Mouse (Mus musculus) midbrain, postnatal 0 days (tissue): Measurements from ENCODE around the gene Mast4. TPM values are rescaled to one million over a fixed set of nuclear protein-coding genes. Genes with fewer than 3 reads are reported as not detected.

ENCODE experiments used
- ATAC-seq: fragments of 200-750 bp; cut with Nextera tagmentation; 2 replicates; pipeline ENCODE4 v1.8.0; 2017; ENCODE audit warnings: moderate number of reproducible peaks, mild to moderate bottlenecking, moderate TSS enrichment, moderate library complexity; ENCODE audit not compliant: low FRiP score
- DNase-seq: peaks from one replicate; pipeline ENCODE4 v3.0.0-alpha.2; 2015; ENCODE audit warnings: low spot score
- H3K27ac ChIP-seq: fragments of 300-500 bp; sonication (generic); 2 replicates; pipeline ENCODE4 v1.5.1; 2014; ENCODE audit warnings: low read depth, mild to moderate bottlenecking, low read length, mixed read lengths
- H3K27me3 ChIP-seq: fragments of 300-500 bp; sonication (generic); 2 replicates; pipeline ENCODE4 v1.6.1; 2014; ENCODE audit warnings: low read length, control low read depth, mixed read lengths; ENCODE audit not compliant: insufficient read depth
- H3K36me3 ChIP-seq: fragments of 300-500 bp; sonication (generic); 2 replicates; pipeline ENCODE4 v1.6.1; 2014; ENCODE audit warnings: low read length, control low read depth, mixed read lengths; ENCODE audit not compliant: insufficient read depth
- H3K4me1 ChIP-seq: fragments of 300-500 bp; sonication (generic); 2 replicates; pipeline ENCODE4 v1.6.1; 2014; ENCODE audit warnings: mild to moderate bottlenecking, control low read depth, antibody characterized with exemption, low read length, mixed read lengths; ENCODE audit not compliant: insufficient read depth
- H3K4me2 ChIP-seq: fragments of 300-500 bp; sonication (generic); 2 replicates; pipeline ENCODE4 v1.6.1; 2014; ENCODE audit warnings: low read depth, mild to moderate bottlenecking, low read length, mixed read lengths; ENCODE audit not compliant: poor library complexity, severe bottlenecking
- H3K4me3 ChIP-seq: fragments of 300-500 bp; sonication (generic); 2 replicates; pipeline ENCODE4 v1.5.1; 2014; ENCODE audit warnings: low read depth, mild to moderate bottlenecking, low read length, moderate library complexity
- H3K9ac ChIP-seq: fragments of 300-500 bp; sonication (generic); replicated peaks from 2 replicates; pipeline ENCODE4 v1.6.1; 2014; ENCODE audit warnings: mild to moderate bottlenecking, low read length, moderate library complexity, mixed read lengths; ENCODE audit not compliant: poor library complexity, severe bottlenecking
- H3K9me3 ChIP-seq: fragments of 300-500 bp; sonication (generic); 2 replicates; pipeline ENCODE4 v1.6.1; 2016; ENCODE audit warnings: low read length, control low read depth
- CTCF ChIP-seq: IDR thresholded peaks from 2 replicates; pipeline ENCODE4 v1.5.1; 2016; ENCODE audit warnings: antibody characterized with exemption, mild to moderate bottlenecking
- WGBS: fragments of 180-500 bp; shearing (Covaris S2); extraction: QIAGEN DNeasy Blood & Tissue Kit; methylation state at CpG from one replicate; pipeline ENCODE4 v1.1.7; 2014; 5-methylcytosine and 5-hydroxymethylcytosine counted together
- polyA plus RNA-seq: library from polyadenylated mRNA; unstranded; fragments of >200 nt; fragmentation: Nextera tagmentation; extraction: Ambion mirVana; gene quantifications from 2 replicates; pipeline ENCODE4 v1.2.1, GENCODE M21; 2015
- total RNA-seq: library from RNA; depleted of rRNA; stranded (reverse); fragments of >200 nt; gene quantifications from 2 replicates; pipeline ENCODE4 v1.2.3, GENCODE M21; 2014

Mast4 gene
- total and polyA plus RNA-seq, 2 experiments from 2014 or later, result 28.7 to 39.8 TPM

- H3K27ac ChIP-seq, result no peak overlapping the region
- no peak overlapping the region for H3K4me2 ChIP-seq
- no peak overlapping the region for H3K4me3 ChIP-seq
- TF ChIP-seq CTCF, result no peak
- WGBS, result 96% methylated on average over 8 of the region's 8 CpGs
- no peaks in the 10 kb centered on the region for H3K9me3 ChIP-seq
- H3K4me1 ChIP-seq, result no peaks in the 10 kb centered on the region
- H3K9ac ChIP-seq, result no peak overlapping the region
- no peak for ATAC-seq
- no peaks in the 10 kb centered on the region for H3K36me3 ChIP-seq
- H3K27me3 ChIP-seq, result no peaks in the 10 kb centered on the region
- DNase-seq, result no peak
These were observed 10.5 kb upstream of the Mast4 start for GRCm38 (mm10) chr13:103344749-103345148.

- Histone ChIP-seq H3K4me1 (no peaks in the 10 kb centered on the region), H3K27ac (no peak overlapping the region), H3K9me3 (no peaks in the 10 kb centered on the region), H3K36me3 (no peaks in the 10 kb centered on the region), H3K4me3 (no peak overlapping the region), H3K9ac (no peak overlapping the region), H3K4me2 (no peak overlapping the region), H3K27me3 (no peaks in the 10 kb centered on the region)
- ATAC-seq, result no peak
- DNase-seq, result no peak
- TF ChIP-seq CTCF, result no peak
- WGBS, result 89% methylated on average over 8 of the region's 8 CpGs
These were observed 9.9 kb upstream of the Mast4 start for GRCm38 (mm10) chr13:103344006-103344720.

GRCm38 (mm10) chr13:103341031-103341430 is 6.7 kb upstream of the Mast4 start:
- H3K4me2 ChIP-seq, result no peak overlapping the region
- peaks cover 3% of the 10 kb centered on the region; the same call in 1 of the 2 replicates for H3K27me3 ChIP-seq
- no peak for ATAC-seq
- no peaks in the 10 kb centered on the region for H3K36me3 ChIP-seq
- no peaks in the 10 kb centered on the region for H3K4me1 ChIP-seq
- no peak for DNase-seq
- H3K9me3 ChIP-seq, result no peaks in the 10 kb centered on the region
- TF ChIP-seq CTCF, result no peak
- H3K27ac ChIP-seq, result no peak overlapping the region
- no peak overlapping the region for H3K9ac ChIP-seq
- H3K4me3 ChIP-seq, result no peak overlapping the region
- 92% methylated on average over 4 of the region's 4 CpGs for WGBS

- H3K9ac ChIP-seq, result no peak overlapping the region
- H3K4me1 ChIP-seq, result 0 out of 2 replicates have a peak, but pooled peaks cover 5% of the 10 kb centered on the region
- H3K36me3 ChIP-seq, result no peaks in the 10 kb centered on the region
- no peak for ATAC-seq
- H3K27me3 ChIP-seq, result peaks cover 15% of the 10 kb centered on the region
- H3K4me2 ChIP-seq, result no peak overlapping the region
- WGBS, result 80% methylated on average over 2 of the region's 2 CpGs
- TF ChIP-seq CTCF, result no peak
- DNase-seq, result no peak
- no peaks in the 10 kb centered on the region for H3K9me3 ChIP-seq
- no peak overlapping the region for H3K27ac ChIP-seq
- no peak overlapping the region for H3K4me3 ChIP-seq
These were observed 4.3 kb upstream of the Mast4 start for GRCm38 (mm10) chr13:103338616-103339015.

GRCm38 (mm10) chr13:103336237-103336636 is 1.9 kb upstream of the Mast4 start:
- no peaks in the 10 kb centered on the region for H3K9me3 ChIP-seq

GRCm38 (mm10) chr13:103334723-103335458 is 594 bp upstream of the Mast4 start:
- ATAC-seq (peak; percentile 42; the same call in 1 of the 2 replicates), DNase-seq (peak; percentile 24)
- Histone ChIP-seq H3K9ac (peak overlapping the region; percentile 59; the same call in 1 of the 2 replicates), H3K36me3 (no peaks in the 10 kb centered on the region), H3K27me3 (peaks cover 28% of the 10 kb centered on the region), H3K9me3 (no peaks in the 10 kb centered on the region), H3K4me2 (peak overlapping the region; percentile 97), H3K4me1 (0 out of 2 replicates have a peak, but pooled peaks cover 5% of the 10 kb centered on the region), H3K4me3 (peak overlapping the region; percentile 76), H3K27ac (no peak overlapping the region)
- WGBS, result 1% methylated on average over 32 of the region's 32 CpGs
- TF ChIP-seq CTCF, result no peak

More at GRCm38 (mm10) chr13:103336237-103336636, 1.9 kb upstream of the Mast4 start:
- WGBS, result 27% methylated on average over 5 of the region's 5 CpGs
- Histone ChIP-seq H3K4me2 (no peak overlapping the region), H3K4me1 (0 out of 2 replicates have a peak, but pooled peaks cover 5% of the 10 kb centered on the region), H3K27me3 (peaks cover 28% of the 10 kb centered on the region), H3K4me3 (no peak overlapping the region), H3K27ac (no peak overlapping the region), H3K9ac (no peak overlapping the region), H3K36me3 (no peaks in the 10 kb centered on the region)
- no peak for DNase-seq
- ATAC-seq, result no peak
- no peak for TF ChIP-seq CTCF
